In genomic region chr10:37683101-37683500, GRCm38 (mm10) we compare ENCODE assay signal across 9 mouse cellular contexts.
DNase-seq lines count a peak whose midpoint lies in the region; ATAC-seq and TF ChIP-seq lines count a peak whose summit lies in the region.
"Had no signal": no experiment of that assay in that cellular context is flagged by ENCODE, and none has a peak within 500 bp of the region (broad histone marks: within the 10 kb centered on the region; RNA-seq: fewer than 3 reads in every experiment).

No protein-coding gene starts in this region.

- H3K36me3 ChIP-seq in hindbrain, embryonic 10.5 days: no peaks in the 10 kb centered on the region
- no peaks in the 10 kb centered on the region for H3K36me3 ChIP-seq in hindbrain, embryonic 13.5 days
- H3K36me3 ChIP-seq: neural tube, embryonic 13.5 days had no signal

- no peak overlapping the region for H3K4me3 ChIP-seq in hindbrain, embryonic 10.5 days
- H3K4me3 ChIP-seq in hindbrain, embryonic 13.5 days: no peak overlapping the region
- H3K4me3 ChIP-seq: neural tube, embryonic 13.5 days had no signal

- H3K27me3 ChIP-seq in hindbrain, embryonic 10.5 days (ENCODE audit: insufficient read depth, poor library complexity, severe bottlenecking): no peaks in the 10 kb centered on the region
- H3K27me3 ChIP-seq in hindbrain, embryonic 13.5 days: no peaks in the 10 kb centered on the region
- H3K27me3 ChIP-seq: neural tube, embryonic 13.5 days had no signal

- H3K4me1 ChIP-seq in hindbrain, embryonic 10.5 days (replicated peaks): peaks cover 5% of the 10 kb centered on the region; the same call in 1 of the 2 replicates
- no peaks in the 10 kb centered on the region for H3K4me1 ChIP-seq in hindbrain, embryonic 13.5 days (replicated peaks)
- H3K4me1 ChIP-seq: neural tube, embryonic 13.5 days had no signal

- TF ChIP-seq CTCF in brain, embryonic 14.5 days (IDR thresholded peaks at IDR 0.05; ENCODE audit: borderline replicate concordance, extremely low read depth, insufficient read depth, insufficient read length): no peak

- no peak for ATAC-seq in hindbrain, embryonic 13.5 days (ENCODE audit: low FRiP score)

- DNase-seq in hindbrain, embryonic 10.5 days (ENCODE audit: low spot score): no peak
- DNase-seq in Muller cell, postnatal 12 days (ENCODE audit: inconsistent ontology term): peak; percentile 48
- DNase-seq in brain, embryonic 14.5 days (ENCODE audit: low read depth): peak; percentile 70
- DNase-seq in heart, postnatal 14 days: peak; percentile 3 to 5
- DNase-seq in lung, postnatal 36 days: no peak
- no peak for DNase-seq in c-Kit-positive CD71-positive TER-119-positive erythroid progenitor cells, embryonic 14.5 days (ENCODE audit: low spot score)
- DNase-seq: adrenal gland, adult 8-10 months had no signal

- intact Hi-C loops in heart, postnatal 14 days (cut with DNase I): no loop called here

- 0 out of 2 replicates have a peak overlapping the region, but pooled peaks have one; percentile 29 for H3K27ac ChIP-seq in hindbrain, embryonic 10.5 days
- H3K27ac ChIP-seq in hindbrain, embryonic 13.5 days: no peak overlapping the region
- H3K27ac ChIP-seq: neural tube, embryonic 13.5 days had no signal

- TF ChIP-seq POLR2A in brain, embryonic 14.5 days (IDR thresholded peaks at IDR 0.05; ENCODE audit: borderline replicate concordance, extremely low read depth, insufficient read depth, insufficient read length, poor library complexity, severe bottlenecking): no peak

- H3K4me2 ChIP-seq in hindbrain, embryonic 13.5 days: no peak overlapping the region
- H3K4me2 ChIP-seq: neural tube, embryonic 13.5 days had no signal

- no peak overlapping the region for H3K9ac ChIP-seq in hindbrain, embryonic 13.5 days
- H3K9ac ChIP-seq: neural tube, embryonic 13.5 days had no signal

- H3K9me3 ChIP-seq in hindbrain, embryonic 10.5 days: no peaks in the 10 kb centered on the region
- H3K9me3 ChIP-seq in hindbrain, embryonic 13.5 days: no peaks in the 10 kb centered on the region
- H3K9me3 ChIP-seq: neural tube, embryonic 13.5 days had no signal

Comparison
In these comparisons a context has a peak if more than half of its experiments do, and no peak if none do; other contexts are left out.
1. DNase-seq: peak in Muller cell, postnatal 12 days (single experiment), brain, embryonic 14.5 days (single experiment) and heart, postnatal 14 days (2 of 2); none in hindbrain, embryonic 10.5 days (single experiment), lung, postnatal 36 days (single experiment) and c-Kit-positive CD71-positive TER-119-positive erythroid progenitor cells, embryonic 14.5 days (single experiment).